Mouse (Mus musculus) thymus, adult 2 months (tissue): Measurements from ENCODE around the gene Washc3. TPM values are rescaled to one million over a fixed set of nuclear protein-coding genes. Genes with fewer than 3 reads are reported as not detected.

Source experiments
- DNase-seq: peaks from one replicate; pipeline ENCODE4 v3.0.0; 2021
- H3K27ac ChIP-seq: fragments of 200-500 bp; 2 replicates; pipeline ENCODE4 v1.5.1; 2012; ENCODE audit warnings: low read length, control low read depth; ENCODE audit not compliant: control insufficient read depth, insufficient read depth
- H3K27me3 ChIP-seq: fragments of 200-500 bp; 2 replicates; pipeline ENCODE4 v1.6.1; 2012; ENCODE audit warnings: mild to moderate bottlenecking, low read length, moderate library complexity, mixed read lengths; ENCODE audit not compliant: control insufficient read depth, insufficient read depth
- H3K36me3 ChIP-seq: fragments of 200-500 bp; 2 replicates; pipeline ENCODE4 v1.6.1; 2012; ENCODE audit warnings: mild to moderate bottlenecking, low read length, moderate library complexity; ENCODE audit not compliant: control insufficient read depth, insufficient read depth
- H3K4me1 ChIP-seq: fragments of 200-500 bp; replicated peaks from 2 replicates; pipeline ENCODE4 v1.6.1; 2012; ENCODE audit warnings: low read length; ENCODE audit not compliant: control insufficient read depth, insufficient read depth
- H3K4me3 ChIP-seq: fragments of 200-500 bp; 2 replicates; pipeline ENCODE4 v1.5.1; 2012; ENCODE audit warnings: mild to moderate bottlenecking, low read length, control low read depth, moderate library complexity; ENCODE audit not compliant: control insufficient read depth, insufficient read depth
- CTCF ChIP-seq: fragments of 200-500 bp; IDR thresholded peaks from 2 replicates; pipeline ENCODE4 v1.5.1; 2012; ENCODE audit warnings: mild to moderate bottlenecking, control low read depth, low read length, moderate library complexity, borderline replicate concordance; ENCODE audit not compliant: control insufficient read depth, poor library complexity, insufficient read depth; ENCODE audit errors: extremely low read depth
- POLR2A ChIP-seq: fragments of 200-500 bp; IDR thresholded peaks from 2 replicates; pipeline ENCODE4 v1.6.1; 2012; ENCODE audit warnings: mild to moderate bottlenecking, low read length, control low read depth, moderate library complexity; ENCODE audit not compliant: control insufficient read depth, poor library complexity, insufficient read depth; ENCODE audit errors: extremely low read depth
- WGBS: fragments of 180-500 bp; shearing (Covaris S2); methylation state at CpG from one replicate; pipeline ENCODE4 v1.1.7; 2018; 5-methylcytosine and 5-hydroxymethylcytosine counted together
- polyA plus RNA-seq: library from polyadenylated mRNA; depleted of rRNA; stranded (reverse); fragments of >200 nt; gene quantifications from 2 replicates; pipeline ENCODE4 v1.2.3, GENCODE M21; 2012

Gene Washc3
- polyA plus RNA-seq, 1 experiment, result 19.8 TPM

DNA sequence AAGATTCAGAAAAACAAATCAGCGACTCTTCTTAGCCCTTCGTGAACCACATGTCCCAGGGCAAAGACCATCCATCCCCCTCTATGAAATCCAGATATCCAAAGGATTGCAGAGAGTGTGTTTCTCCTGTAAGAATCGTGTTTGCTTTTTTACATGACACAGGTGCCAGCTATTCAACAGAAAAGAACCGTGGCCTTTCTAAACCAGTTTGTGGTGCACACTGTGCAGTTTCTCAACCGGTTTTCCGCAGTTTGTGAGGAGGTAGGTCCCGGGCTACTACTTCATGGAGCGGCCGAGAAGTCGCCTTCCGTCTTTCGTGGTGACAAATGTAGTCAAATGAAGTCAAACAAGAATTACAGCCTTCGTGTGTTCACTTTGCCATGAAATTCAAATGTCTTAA lies 757 bp downstream of the Washc3 start:
- H3K4me3 ChIP-seq, result peak overlapping the region; percentile 78
- peak overlapping the region; percentile 85 for H3K27ac ChIP-seq
- H3K27me3 ChIP-seq, result no peaks in the 10 kb centered on the region
- peaks cover 19% of the 10 kb centered on the region for H3K4me1 ChIP-seq
- peak; percentile 8 for DNase-seq
- no peaks in the 10 kb centered on the region for H3K36me3 ChIP-seq
- no peak for TF ChIP-seq POLR2A
- TF ChIP-seq CTCF, result no peak
- WGBS, result 72% methylated on average over 13 of the region's 13 CpGs

DNA sequence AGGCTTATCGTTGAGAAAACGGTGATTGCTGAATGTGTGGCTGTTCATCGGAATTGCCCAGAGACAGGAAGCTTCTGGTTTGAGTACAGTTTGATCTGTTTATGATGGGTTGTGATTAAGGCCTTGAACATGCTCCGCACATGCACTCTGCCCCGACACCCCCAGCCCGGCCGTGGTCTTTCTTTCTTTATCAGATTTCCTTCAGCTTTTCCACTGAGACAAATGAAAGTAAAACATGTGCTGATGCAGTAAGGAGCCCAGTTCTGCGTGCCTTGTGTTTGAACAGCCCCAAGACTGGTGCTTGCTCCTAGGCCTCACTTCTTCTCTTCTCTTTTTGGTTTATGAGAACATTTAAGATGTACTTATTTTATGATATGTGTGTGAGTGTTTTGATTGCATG lies 1.7 kb downstream of the Washc3 start:
- no peaks in the 10 kb centered on the region for H3K36me3 ChIP-seq
- H3K4me3 ChIP-seq, result peak overlapping the region; percentile 10; the same call in 1 of the 2 replicates
- 11% methylated on average over 8 of the region's 8 CpGs for WGBS
- H3K4me1 ChIP-seq, result peaks cover 19% of the 10 kb centered on the region
- DNase-seq, result peak; percentile 25
- TF ChIP-seq POLR2A, result no peak
- TF ChIP-seq CTCF, result no peak
- H3K27me3 ChIP-seq, result no peaks in the 10 kb centered on the region
- peak overlapping the region; percentile 98 for H3K27ac ChIP-seq

DNA sequence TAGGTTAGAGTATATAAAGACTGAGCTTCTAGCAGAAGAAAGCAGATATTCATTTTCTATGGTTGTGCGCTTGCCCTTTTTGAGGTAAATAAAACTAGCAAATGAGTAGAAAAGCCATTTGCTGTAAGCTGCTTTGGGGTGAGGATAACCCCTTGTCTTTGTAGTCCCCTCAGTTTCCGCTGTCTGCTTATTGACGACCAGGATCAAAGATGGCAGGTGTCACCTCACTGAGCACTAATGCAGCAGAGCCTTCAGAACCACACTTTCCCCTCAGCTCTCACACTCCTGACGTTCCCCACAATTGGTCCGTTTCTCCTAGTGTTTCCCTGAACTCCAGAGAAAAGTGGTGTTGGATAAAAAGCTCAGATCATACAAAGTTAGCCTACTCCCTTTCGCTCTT lies 2.3 kb downstream of the Washc3 start:
- Histone ChIP-seq H3K27ac (peak overlapping the region; percentile 98), H3K4me3 (no peak overlapping the region), H3K36me3 (no peaks in the 10 kb centered on the region), H3K4me1 (peaks cover 19% of the 10 kb centered on the region), H3K27me3 (no peaks in the 10 kb centered on the region)
- WGBS, result 35% methylated on average over 6 of the region's 6 CpGs
- TF ChIP-seq CTCF (no peak), POLR2A (no peak)
- peak; percentile 32 for DNase-seq

DNA sequence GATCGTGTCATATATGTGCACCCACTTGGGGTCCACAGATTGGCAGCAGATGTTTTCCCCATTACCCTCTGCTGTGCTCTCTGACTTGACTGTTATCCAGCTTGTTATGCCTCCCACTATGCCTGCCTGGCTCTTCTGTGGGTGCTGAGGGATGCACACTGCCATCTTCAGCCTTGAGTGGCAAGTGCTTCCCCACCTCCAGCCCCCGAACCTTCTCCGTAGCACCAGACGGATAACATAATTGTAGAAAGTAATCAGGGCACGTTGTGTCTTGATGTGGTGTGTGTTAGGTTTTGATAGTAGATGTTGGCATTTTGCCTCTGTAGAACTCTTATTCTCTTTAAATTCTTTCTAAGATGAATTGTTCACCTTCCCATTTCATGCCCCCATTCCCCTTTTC lies 11.8 kb downstream of the Washc3 start:
- Histone ChIP-seq H3K4me3 (no peak overlapping the region), H3K27me3 (no peaks in the 10 kb centered on the region), H3K36me3 (0 out of 2 replicates have a peak, but pooled peaks cover 5% of the 10 kb centered on the region), H3K4me1 (no peaks in the 10 kb centered on the region), H3K27ac (no peak overlapping the region)
- WGBS, result 96% methylated on average over 5 of the region's 5 CpGs
- no peak for TF ChIP-seq POLR2A
- TF ChIP-seq CTCF, result no peak
- DNase-seq, result no peak

DNA sequence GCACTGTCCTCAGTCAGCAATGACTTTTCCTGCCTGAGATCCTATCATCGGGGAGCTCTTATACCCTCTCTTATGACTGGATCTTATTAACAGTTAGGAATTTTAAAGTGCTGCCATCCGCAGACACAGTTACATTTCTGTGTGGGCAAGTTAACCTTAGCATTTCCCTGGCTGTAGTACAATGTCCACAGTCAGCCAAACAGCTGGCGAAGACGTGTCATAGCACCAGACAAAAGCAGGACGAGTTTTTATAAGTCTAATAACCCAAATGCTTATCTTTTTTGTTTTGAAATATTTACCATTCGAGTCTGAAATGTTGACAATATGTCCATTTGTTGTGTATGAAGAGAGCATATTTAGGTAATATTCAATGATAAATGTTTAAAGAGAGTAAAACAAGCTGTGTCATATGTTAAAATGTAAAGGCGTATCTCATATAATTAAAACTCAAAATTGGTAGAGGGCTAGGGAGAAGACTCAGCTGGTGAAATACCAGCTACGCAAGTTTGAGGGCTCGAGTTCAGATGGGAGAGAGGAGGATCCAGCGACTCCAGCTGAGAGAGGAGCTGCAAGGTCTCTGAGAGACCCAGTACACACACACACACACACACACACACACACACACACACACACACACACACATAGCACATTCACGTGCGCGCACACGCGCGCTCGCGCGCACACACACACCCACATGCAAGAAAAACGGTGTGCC lies 14.1 kb downstream of the Washc3 start:
- 96% methylated on average over 20 of the region's 20 CpGs for WGBS
- H3K4me3 ChIP-seq, result no peak overlapping the region
- peaks cover 18% of the 10 kb centered on the region; the same call in 1 of the 2 replicates for H3K36me3 ChIP-seq
- no peaks in the 10 kb centered on the region for H3K4me1 ChIP-seq
- H3K27ac ChIP-seq, result no peak overlapping the region
- no peaks in the 10 kb centered on the region for H3K27me3 ChIP-seq
- TF ChIP-seq POLR2A, result no peak
- TF ChIP-seq CTCF, result no peak
- no peak for DNase-seq

DNA sequence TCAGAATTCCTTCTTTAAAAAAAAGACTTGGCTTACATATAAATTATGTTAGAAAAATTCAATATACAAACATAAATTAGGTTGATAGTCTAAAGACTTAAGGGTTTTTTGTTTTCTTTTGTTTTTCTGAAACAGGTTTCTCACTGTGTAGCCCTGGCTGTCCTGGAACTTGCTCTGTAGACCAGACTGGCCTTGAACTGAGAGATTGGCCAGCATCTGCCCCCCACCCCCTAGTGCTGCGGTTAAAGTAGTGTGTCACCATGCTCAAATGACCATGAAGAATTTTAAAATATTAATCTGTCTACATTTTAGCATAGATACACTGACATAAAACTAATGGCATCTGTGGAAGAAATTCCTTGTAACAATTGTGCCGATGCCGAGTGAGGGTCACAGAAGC lies 17.3 kb downstream of the Washc3 start:
- WGBS, result over 99% methylated on average over 3 of the region's 3 CpGs
- Histone ChIP-seq H3K27me3 (no peaks in the 10 kb centered on the region), H3K27ac (no peak overlapping the region), H3K36me3 (peaks cover 32% of the 10 kb centered on the region), H3K4me1 (no peaks in the 10 kb centered on the region), H3K4me3 (no peak overlapping the region)
- TF ChIP-seq POLR2A, result no peak
- TF ChIP-seq CTCF, result no peak
- DNase-seq, result no peak

DNA sequence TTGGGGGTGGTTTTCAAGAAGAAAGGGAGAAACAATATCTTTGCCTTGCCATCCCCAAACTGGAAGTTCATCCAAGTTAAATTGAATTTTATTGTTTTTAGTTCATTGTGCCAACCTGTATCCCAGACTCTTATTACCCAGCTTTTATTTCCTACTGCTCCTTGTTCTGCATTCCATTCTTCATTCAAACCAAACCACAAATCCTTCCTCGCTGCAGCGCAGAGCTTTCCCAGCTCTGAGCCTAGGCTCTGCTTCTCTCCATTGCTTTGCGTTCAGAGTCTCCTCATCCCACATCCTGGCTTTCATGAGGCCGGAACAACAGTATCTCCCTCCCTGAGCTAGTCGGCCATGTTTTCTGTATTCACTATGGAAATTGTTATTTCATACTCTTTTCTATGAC lies 20.8 kb downstream of the Washc3 start:
- H3K27ac ChIP-seq, result no peak overlapping the region
- 95% methylated on average over 5 of the region's 5 CpGs for WGBS
- TF ChIP-seq POLR2A, result no peak
- no peak for TF ChIP-seq CTCF
- no peaks in the 10 kb centered on the region for H3K27me3 ChIP-seq
- no peaks in the 10 kb centered on the region for H3K4me1 ChIP-seq
- DNase-seq, result no peak
- H3K36me3 ChIP-seq, result peaks cover 36% of the 10 kb centered on the region
- H3K4me3 ChIP-seq, result no peak overlapping the region
